Comparison of ENCODE assay signal across 20 mouse cellular contexts in genomic region chr10:51023308-51024279, GRCm38 (mm10).
A peak's percentile ranks its signal among the peaks of the same experiment; 100 is the strongest.
DNase-seq lines count a peak whose midpoint lies in the region; ATAC-seq lines count a peak whose summit lies in the region.
"Had no signal": no experiment of that assay in that cellular context is flagged by ENCODE, and none has a peak within 500 bp of the region (broad histone marks: within the 10 kb centered on the region; RNA-seq: fewer than 3 reads in every experiment).

No protein-coding gene starts in this region.

- H3K4me3 ChIP-seq in forebrain, embryonic 11.5 days (ENCODE audit: low read depth, low read length), result no peak overlapping the region
- no peak overlapping the region for H3K4me3 ChIP-seq in forebrain, embryonic 16.5 days (replicated peaks; ENCODE audit: low read length)
- H3K4me3 ChIP-seq in neural tube, embryonic 11.5 days (ENCODE audit: low read depth, low read length), result no peak overlapping the region
- H3K4me3 ChIP-seq in neural tube, embryonic 15.5 days (replicated peaks), result no peak overlapping the region
- no peak overlapping the region for H3K4me3 ChIP-seq in midbrain, embryonic 14.5 days (replicated peaks; ENCODE audit: low read depth, low read length)
- H3K4me3 ChIP-seq: embryonic facial prominence, embryonic 13.5 days; forebrain, embryonic 15.5 days; heart, adult 2 months; heart, embryonic 12.5 days; hindbrain, embryonic 10.5 days; hindbrain, embryonic 15.5 days had no signal

- WGBS in forebrain, embryonic 11.5 days, result 36% methylated on average over 9 of the region's 9 CpGs
- 37% methylated on average over 9 of the region's 9 CpGs for WGBS in forebrain, embryonic 16.5 days
- WGBS in neural tube, embryonic 11.5 days, result 51% methylated on average over 9 of the region's 9 CpGs
- WGBS in neural tube, embryonic 15.5 days, result 49% methylated on average over 9 of the region's 9 CpGs
- 20% methylated on average over 9 of the region's 9 CpGs for WGBS in midbrain, embryonic 14.5 days

- DNase-seq in forebrain, embryonic 11.5 days (ENCODE audit: low spot score), result peak; percentile 28
- DNase-seq in neural tube, embryonic 11.5 days (ENCODE audit: low spot score), result no peak
- peak; percentile 37 for DNase-seq in midbrain, embryonic 14.5 days
- DNase-seq: adrenal gland, postnatal 14 days; cerebellum, adult 18-20 months; cerebellum, adult 9-11 months; cerebellum, postnatal 36 days; gastrocnemius, postnatal 14 days; heart, adult 2 months had no signal

- H3K9me3 ChIP-seq in forebrain, embryonic 11.5 days (ENCODE audit: control insufficient read depth, low read length), result no peaks in the 10 kb centered on the region
- no peaks in the 10 kb centered on the region for H3K9me3 ChIP-seq in forebrain, embryonic 16.5 days (ENCODE audit: control insufficient read depth, low read length)
- no peaks in the 10 kb centered on the region for H3K9me3 ChIP-seq in neural tube, embryonic 11.5 days (ENCODE audit: control insufficient read depth, low read length)
- H3K9me3 ChIP-seq in neural tube, embryonic 15.5 days (replicated peaks), result no peaks in the 10 kb centered on the region
- no peaks in the 10 kb centered on the region for H3K9me3 ChIP-seq in midbrain, embryonic 14.5 days (ENCODE audit: control insufficient read depth, low read length)
- H3K9me3 ChIP-seq: embryonic facial prominence, embryonic 13.5 days; forebrain, embryonic 15.5 days; heart, embryonic 12.5 days; hindbrain, embryonic 10.5 days; hindbrain, embryonic 15.5 days had no signal

- H3K4me2 ChIP-seq in forebrain, embryonic 11.5 days (ENCODE audit: low read depth, low read length, severe bottlenecking), result no peak overlapping the region
- no peak overlapping the region for H3K4me2 ChIP-seq in forebrain, embryonic 16.5 days (ENCODE audit: low read length)
- no peak overlapping the region for H3K4me2 ChIP-seq in neural tube, embryonic 11.5 days (ENCODE audit: low read depth)
- no peak overlapping the region for H3K4me2 ChIP-seq in neural tube, embryonic 15.5 days
- H3K4me2 ChIP-seq in midbrain, embryonic 14.5 days (ENCODE audit: low read length), result no peak overlapping the region
- H3K4me2 ChIP-seq: embryonic facial prominence, embryonic 13.5 days; forebrain, embryonic 15.5 days; heart, embryonic 12.5 days; hindbrain, embryonic 15.5 days had no signal

- peak; percentile 78 for ATAC-seq in forebrain, embryonic 11.5 days (replicated peaks; ENCODE audit: low FRiP score)
- no peak for ATAC-seq in forebrain, embryonic 16.5 days
- peak; percentile 55; the same call in 1 of the 2 replicates for ATAC-seq in neural tube, embryonic 11.5 days (ENCODE audit: insufficient read depth, low FRiP score, low TSS enrichment)
- ATAC-seq in neural tube, embryonic 15.5 days (ENCODE audit: low FRiP score), result no peak
- ATAC-seq in midbrain, embryonic 14.5 days (ENCODE audit: low FRiP score, low TSS enrichment), result no peak; the same call in 1 of the 2 replicates
- no peak for ATAC-seq in frontal cortex, adult (ENCODE audit: low TSS enrichment)
- ATAC-seq: activated CD4-positive, CD25-positive, alpha-beta regulatory T cell, adult 4 months; forebrain, embryonic 15.5 days; Patski had no signal

- no peak overlapping the region for H3K27ac ChIP-seq in forebrain, embryonic 11.5 days (ENCODE audit: low read depth, low read length)
- H3K27ac ChIP-seq in forebrain, embryonic 16.5 days (ENCODE audit: low read length), result no peak overlapping the region
- no peak overlapping the region for H3K27ac ChIP-seq in neural tube, embryonic 11.5 days (ENCODE audit: low read depth, low read length)
- H3K27ac ChIP-seq in neural tube, embryonic 15.5 days (replicated peaks), result no peak overlapping the region
- H3K27ac ChIP-seq in midbrain, embryonic 14.5 days (replicated peaks; ENCODE audit: low read depth, low read length), result no peak overlapping the region
- H3K27ac ChIP-seq: embryonic facial prominence, embryonic 13.5 days; forebrain, embryonic 15.5 days; heart, adult 2 months; hindbrain, embryonic 10.5 days; hindbrain, embryonic 15.5 days had no signal

- H3K9ac ChIP-seq in forebrain, embryonic 11.5 days (ENCODE audit: low read length), result no peak overlapping the region
- H3K9ac ChIP-seq in forebrain, embryonic 16.5 days (replicated peaks; ENCODE audit: low read depth, low read length), result no peak overlapping the region
- H3K9ac ChIP-seq in neural tube, embryonic 11.5 days (ENCODE audit: low read length), result no peak overlapping the region
- no peak overlapping the region for H3K9ac ChIP-seq in neural tube, embryonic 15.5 days (replicated peaks)
- H3K9ac ChIP-seq in midbrain, embryonic 14.5 days (replicated peaks; ENCODE audit: low read length), result no peak overlapping the region
- H3K9ac ChIP-seq: embryonic facial prominence, embryonic 13.5 days; forebrain, embryonic 15.5 days; heart, embryonic 12.5 days; hindbrain, embryonic 15.5 days had no signal

- no peaks in the 10 kb centered on the region for H3K27me3 ChIP-seq in forebrain, embryonic 11.5 days (ENCODE audit: control insufficient read depth, insufficient read depth, low read length)
- H3K27me3 ChIP-seq in forebrain, embryonic 16.5 days (replicated peaks; ENCODE audit: control insufficient read depth, insufficient read depth, low read length), result no peaks in the 10 kb centered on the region
- H3K27me3 ChIP-seq in neural tube, embryonic 11.5 days (ENCODE audit: control insufficient read depth, insufficient read depth, low read length), result no peaks in the 10 kb centered on the region
- H3K27me3 ChIP-seq in neural tube, embryonic 15.5 days (replicated peaks), result no peaks in the 10 kb centered on the region
- no peaks in the 10 kb centered on the region for H3K27me3 ChIP-seq in midbrain, embryonic 14.5 days (ENCODE audit: control insufficient read depth, insufficient read depth, low read length)
- H3K27me3 ChIP-seq: CH12.LX; embryonic facial prominence, embryonic 13.5 days; forebrain, embryonic 15.5 days; heart, embryonic 12.5 days; hindbrain, embryonic 15.5 days had no signal

- no peaks in the 10 kb centered on the region for H3K36me3 ChIP-seq in forebrain, embryonic 11.5 days (ENCODE audit: control insufficient read depth, insufficient read depth, low read length)
- H3K36me3 ChIP-seq in forebrain, embryonic 16.5 days (ENCODE audit: control insufficient read depth, insufficient read depth), result no peaks in the 10 kb centered on the region
- no peaks in the 10 kb centered on the region for H3K36me3 ChIP-seq in neural tube, embryonic 11.5 days (ENCODE audit: control insufficient read depth, insufficient read depth, low read length)
- no peaks in the 10 kb centered on the region for H3K36me3 ChIP-seq in neural tube, embryonic 15.5 days
- no peaks in the 10 kb centered on the region for H3K36me3 ChIP-seq in midbrain, embryonic 14.5 days (ENCODE audit: control insufficient read depth, insufficient read depth, low read length)
- H3K36me3 ChIP-seq: embryonic facial prominence, embryonic 13.5 days; forebrain, embryonic 15.5 days; heart, embryonic 12.5 days; hindbrain, embryonic 10.5 days; hindbrain, embryonic 15.5 days had no signal

- no peaks in the 10 kb centered on the region for H3K4me1 ChIP-seq in forebrain, embryonic 11.5 days (replicated peaks; ENCODE audit: control insufficient read depth, insufficient read depth, low read length)
- no peaks in the 10 kb centered on the region for H3K4me1 ChIP-seq in forebrain, embryonic 16.5 days (replicated peaks; ENCODE audit: control insufficient read depth, insufficient read depth, low read length)
- peaks cover 3% of the 10 kb centered on the region; the same call in 1 of the 2 replicates for H3K4me1 ChIP-seq in neural tube, embryonic 11.5 days (ENCODE audit: control insufficient read depth, insufficient read depth, low read length)
- no peaks in the 10 kb centered on the region for H3K4me1 ChIP-seq in neural tube, embryonic 15.5 days
- no peaks in the 10 kb centered on the region for H3K4me1 ChIP-seq in midbrain, embryonic 14.5 days (ENCODE audit: control insufficient read depth, insufficient read depth, low read length)
- H3K4me1 ChIP-seq: embryonic facial prominence, embryonic 13.5 days; forebrain, embryonic 15.5 days; heart, embryonic 12.5 days; hindbrain, embryonic 10.5 days; hindbrain, embryonic 15.5 days had no signal

Comparison
In these comparisons a context has a peak if more than half of its experiments do, and no peak if none do; other contexts are left out.
1. ATAC-seq: peak in forebrain, embryonic 11.5 days (single experiment) and neural tube, embryonic 11.5 days (single experiment); none in forebrain, embryonic 16.5 days (single experiment), neural tube, embryonic 15.5 days (single experiment), midbrain, embryonic 14.5 days (single experiment) and frontal cortex, adult (single experiment).